Mouse (Mus musculus) 3134 (cell line): ENCODE data around the gene Utp18.
"Not testable (repeated sequence)": the region's sequence is repeated elsewhere in the genome, so short reads cannot be mapped to it uniquely, and the experiment has no call there.

ENCODE experiments used
- DNase-seq: peaks from one replicate; pipeline ENCODE4 v3.0.0-alpha.2; 2011; ENCODE audit warnings: low spot score; ENCODE audit not compliant: insufficient read length; ENCODE audit errors: extremely low read depth

Gene Utp18

DNA sequence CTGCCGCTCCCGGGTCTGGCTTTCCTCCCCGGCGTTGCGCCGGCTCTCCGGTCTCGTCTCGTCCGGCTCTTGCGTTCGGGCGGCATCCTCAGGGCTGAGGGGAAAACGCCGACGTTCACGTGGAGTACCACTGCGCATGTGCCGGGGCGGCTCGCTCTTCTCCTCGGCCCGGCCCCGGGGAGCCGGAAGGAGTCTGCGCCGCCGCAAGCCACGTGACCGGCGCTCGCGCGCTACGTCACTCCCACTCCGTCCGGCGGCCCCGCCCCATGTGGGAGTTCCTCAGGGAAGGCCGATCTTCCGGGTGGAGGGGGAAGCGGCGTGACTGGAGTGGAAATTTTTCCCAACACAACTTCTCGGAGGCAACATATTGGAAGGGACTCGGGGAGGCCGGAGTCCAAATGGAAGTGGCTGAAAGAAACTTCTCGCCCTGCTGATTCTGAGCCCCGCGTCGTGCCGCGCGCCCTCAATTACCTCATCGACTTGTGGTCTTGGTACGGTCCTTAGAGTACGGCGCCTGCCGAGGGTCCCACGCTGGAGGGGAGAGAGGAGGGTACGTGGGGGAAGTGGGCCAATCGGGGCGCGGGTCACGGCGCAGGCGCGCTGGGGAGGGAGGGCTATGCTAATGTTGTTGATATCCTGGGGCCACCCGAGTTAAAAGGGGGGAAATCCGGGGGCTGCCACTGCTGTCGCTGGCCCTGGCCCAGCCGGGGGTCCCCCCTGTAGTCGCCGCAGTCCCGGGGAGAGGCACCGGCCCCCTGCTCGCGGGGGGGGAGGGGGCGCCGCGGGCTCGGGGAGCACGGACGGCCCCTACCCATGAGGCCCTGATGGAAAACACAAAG lies at the start of gene Utp18, which contains the start of gene Mbtd1:
Gene Utp18 (minus strand): TSS at position 195 of the 839 bp plus-strand sequence.
Gene Mbtd1 (plus strand): TSS at position 281 of the 839 bp plus-strand sequence.
- DNase-seq: peak; percentile 98

DNA sequence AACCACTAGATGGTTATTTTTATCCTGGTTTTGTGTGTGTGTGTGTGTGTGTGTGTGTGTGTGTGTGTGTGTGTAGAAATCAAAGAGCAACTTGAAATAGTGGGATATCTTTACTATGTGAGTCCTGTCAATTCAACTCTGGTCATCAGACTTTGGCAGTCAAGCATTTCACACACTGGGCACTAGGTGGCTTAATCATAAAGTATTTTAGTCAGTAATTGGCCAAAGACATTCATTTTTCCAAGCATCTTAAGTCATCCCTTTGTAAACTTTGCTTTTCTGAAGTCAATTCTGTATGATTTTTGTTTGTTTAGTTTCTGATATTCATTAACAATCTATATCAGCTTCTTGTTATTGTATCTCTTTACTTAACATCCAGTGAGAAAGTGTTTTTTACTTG lies 43.5 kb upstream of the Utp18 start:
- no peak for DNase-seq

DNA sequence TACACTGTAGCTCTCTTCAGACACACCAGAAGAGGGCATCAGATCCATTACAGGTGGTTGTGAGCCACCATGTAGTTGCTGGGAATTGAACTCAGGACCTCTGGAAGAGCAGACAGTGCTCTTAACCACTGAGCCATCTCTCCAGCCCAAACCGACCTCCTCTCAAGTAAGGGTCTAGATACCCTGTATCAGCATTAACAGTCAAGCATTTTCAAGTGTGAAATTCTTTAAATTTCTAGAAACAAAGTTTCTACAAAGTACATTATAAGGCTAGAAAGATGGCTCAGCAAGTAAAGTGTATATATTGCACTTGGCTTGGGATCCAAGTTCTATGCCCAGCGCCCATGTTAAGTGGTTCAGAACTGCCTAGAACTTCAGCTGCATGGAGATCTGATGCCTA lies 29.5 kb upstream of the Utp18 start:
- not testable (repeated sequence) for DNase-seq

DNA sequence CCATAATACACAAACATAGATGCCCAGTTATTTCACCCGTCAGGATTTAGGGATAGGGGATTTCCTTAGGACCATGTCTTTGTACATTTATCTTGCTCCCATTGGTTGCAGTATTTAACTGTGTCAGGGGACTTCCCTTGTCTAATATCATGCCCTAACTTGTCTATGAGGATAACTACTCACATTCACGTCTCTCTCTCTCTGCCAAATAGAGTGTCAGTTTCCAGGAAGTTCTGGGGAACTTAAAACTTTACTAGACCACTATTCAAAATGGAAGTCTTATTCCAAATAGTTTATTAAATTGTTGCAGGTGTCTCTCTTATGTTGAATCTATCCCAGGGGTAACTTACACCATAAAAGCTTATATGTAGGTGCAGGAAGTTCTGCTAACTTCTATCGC lies 26.0 kb upstream of the Utp18 start:
- DNase-seq: no peak

DNA sequence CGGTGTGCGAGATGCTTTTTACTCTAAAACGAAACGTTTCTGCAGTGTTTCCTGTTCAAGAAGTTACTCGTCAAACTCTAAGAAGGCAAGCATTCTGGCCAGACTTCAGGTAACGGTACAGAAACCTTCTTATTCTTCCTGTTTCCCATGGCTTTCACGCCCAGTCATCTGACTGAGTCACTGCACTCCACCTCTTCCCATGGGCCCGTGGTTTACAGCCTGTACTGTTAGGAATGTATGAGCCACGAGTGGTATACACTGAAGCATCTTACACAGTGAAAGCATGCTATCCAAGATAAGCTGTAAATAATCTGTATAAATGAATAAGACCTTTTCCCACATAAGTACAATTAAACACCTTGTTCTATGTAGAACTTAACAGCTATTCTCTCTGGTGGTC lies 23.3 kb upstream of the Utp18 start:
- DNase-seq: peak; percentile 52

DNA sequence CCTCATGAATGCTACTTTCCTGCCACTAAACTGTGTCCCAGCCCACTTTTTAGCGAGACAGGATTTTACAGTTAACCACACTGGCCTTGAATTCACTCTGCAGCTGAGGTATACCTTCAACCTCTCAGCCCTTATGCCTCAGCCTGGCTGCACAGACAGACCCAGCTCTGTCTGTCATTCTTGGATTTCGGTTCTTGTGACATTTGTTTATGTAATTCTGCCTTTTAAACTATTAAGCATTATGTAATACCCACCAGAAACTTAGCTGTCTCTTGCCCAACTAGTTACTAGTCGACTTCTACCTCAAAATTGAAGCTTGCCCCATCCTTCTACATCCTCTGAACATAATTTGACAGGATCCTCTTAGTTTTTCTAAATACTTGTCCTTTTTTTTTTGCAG lies 22.3 kb upstream of the Utp18 start:
- no peak for DNase-seq

DNA sequence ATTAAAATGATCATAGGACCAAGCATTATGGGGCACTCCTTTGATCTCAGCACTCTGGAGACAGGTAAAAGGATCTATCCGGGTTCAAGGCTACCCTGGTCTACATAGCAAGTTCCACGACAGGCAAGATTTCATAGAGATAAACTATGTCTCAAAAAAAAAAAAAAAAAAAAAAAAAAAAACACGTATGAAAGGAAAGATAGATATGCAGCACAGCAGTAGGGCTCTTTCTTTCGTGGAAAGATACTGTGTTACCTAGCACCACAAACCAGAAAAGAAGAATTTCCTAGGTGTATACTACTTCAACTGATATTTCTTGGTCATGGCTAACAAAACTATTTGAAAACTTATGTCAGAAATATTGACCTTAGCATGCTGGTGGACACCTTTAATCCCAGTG lies 21.3 kb upstream of the Utp18 start:
- no peak for DNase-seq

DNA sequence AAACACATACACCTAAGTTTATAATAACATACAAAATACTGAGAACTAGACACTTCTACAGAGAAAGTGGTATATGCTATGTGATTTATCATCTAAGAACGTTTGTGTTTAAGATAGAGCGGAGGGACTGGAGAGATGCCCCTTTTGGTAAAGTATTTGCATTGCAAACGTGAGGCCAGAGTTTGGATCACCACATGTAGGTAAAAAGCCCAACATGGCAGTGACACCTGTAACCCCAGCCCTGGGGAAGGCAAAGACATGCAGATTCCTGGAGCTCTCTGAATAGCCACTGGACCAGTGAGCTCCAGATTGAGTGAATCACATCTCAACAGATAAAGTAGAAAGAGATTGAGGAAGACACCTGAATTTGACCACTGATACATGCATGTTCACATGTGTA lies 12.2 kb upstream of the Utp18 start:
- DNase-seq: no peak

DNA sequence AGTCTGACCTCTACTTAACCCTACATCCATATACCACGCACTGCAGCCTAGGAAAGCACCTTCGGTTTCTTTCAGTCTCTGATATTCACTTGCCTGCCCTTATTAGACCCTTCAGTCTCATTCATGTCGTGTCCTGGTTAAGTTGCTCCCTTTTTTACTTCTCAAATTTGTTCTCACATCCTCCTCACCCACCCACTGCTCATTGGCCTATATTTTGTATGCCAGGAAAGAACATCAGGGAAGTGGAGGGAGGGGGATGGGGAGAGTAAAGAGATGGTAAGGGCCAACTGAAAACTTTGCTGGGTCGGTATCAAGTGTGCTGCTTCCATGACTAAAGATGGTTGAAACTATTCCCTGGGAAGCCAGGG lies 1.5 kb upstream of the Utp18 start:
- no peak for DNase-seq

DNA sequence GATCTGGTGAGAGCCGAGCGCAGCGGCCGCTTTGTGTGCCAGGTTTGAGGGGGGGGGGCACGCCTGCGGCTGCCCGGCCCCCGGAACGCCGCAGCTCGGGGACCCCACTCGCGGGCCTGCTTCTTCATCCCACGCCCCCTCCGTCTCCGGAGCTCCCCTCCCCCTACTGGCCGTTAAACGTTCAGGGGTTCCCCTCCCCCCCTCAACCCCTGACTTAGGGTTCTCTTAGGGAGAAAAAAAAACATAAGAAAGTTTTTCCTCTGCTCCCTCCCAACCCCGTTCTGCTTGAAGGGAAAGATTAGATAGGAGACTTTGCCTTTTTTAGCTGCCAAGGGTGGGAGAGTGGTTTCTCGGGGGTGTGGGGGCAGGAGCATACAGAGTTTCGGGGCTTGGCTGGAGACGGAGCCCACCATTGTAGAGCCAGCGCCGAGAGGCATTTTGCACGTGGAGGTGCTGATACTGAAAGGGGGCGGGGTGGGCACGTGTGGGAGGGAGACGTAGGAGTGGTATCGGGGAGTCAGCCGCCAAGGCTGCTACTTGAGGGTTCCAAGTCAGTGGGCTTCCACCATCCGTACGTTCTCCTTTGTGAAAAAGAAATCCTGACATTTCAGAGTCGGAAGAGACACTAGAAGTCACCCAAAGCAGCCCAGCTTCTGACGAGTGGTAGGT lies 979 bp upstream of the Utp18 start:
- peak; percentile 45 for DNase-seq

DNA sequence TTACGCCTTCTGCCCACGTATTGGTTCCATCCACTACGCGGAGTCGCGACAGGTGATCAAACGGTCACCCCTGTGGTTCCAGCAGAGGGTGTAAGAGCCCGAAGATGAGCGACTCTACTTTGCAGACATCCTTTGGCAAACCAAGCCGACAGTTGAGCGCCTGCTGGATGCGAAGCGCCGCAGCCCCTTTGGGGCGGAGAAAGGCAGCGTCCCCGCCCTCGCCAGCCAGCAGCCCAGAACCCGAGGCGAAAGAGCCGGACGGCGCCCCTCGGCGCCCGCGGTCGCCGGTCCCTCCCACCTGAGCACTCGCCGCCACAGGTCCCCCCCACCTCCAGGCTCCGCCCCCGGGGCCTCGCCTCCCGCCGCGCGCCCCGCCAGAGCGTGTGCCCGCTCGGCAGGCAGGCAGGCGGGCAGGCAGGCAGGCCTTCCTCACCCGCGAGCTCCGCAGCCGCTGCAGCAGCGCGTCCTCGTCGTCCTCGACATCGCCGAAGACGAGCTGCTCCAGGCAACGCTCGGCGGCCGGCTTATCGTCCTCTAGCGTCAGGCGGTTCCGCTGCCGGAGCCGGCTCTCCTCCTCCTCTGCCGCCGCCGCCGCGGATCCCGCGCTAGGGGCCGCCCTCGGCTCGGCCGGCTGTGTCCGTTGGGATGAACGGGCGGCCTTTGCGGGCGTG lies 530 bp downstream of the Utp18 start:
- DNase-seq: peak; percentile 89

DNA sequence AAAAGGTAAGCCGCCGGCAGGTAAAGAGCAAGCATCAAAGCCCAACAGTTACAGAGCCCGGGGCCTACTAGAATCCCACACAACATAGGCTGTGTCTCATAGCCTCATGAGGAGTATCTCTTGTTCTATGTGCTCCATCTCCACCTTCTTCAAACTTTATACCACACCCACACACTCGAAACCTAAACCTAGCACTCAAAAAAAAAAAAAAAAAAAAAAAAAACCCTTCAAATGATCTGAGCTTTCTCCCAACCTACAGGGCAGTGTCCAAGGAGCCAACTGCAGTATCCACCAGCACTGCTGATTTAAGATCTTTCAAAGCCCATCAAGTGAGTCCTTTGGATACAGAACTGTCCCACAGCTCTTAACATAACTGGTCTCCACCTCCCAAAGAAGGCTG lies 1.5 kb downstream of the Utp18 start:
- DNase-seq: no peak

DNA sequence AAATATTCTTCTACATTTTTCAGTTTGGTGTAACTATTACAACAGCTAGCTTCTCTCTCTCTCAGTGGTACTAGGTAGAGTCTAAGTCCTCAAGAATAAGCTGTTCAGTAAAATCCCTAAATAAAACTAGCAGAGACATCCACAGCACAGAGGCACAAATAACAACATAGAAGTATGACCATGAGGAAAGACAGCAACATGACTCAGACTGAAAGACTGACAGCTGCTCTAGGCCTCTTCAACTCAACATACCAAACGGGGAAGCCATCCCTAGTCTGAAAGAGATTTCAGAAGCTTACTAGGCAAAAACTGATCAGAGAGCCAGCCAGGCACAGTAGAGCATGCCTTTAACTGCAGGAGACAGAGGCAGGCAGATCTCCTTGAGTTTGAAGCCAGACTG lies 22.9 kb downstream of the Utp18 start:
- no peak for DNase-seq

DNA sequence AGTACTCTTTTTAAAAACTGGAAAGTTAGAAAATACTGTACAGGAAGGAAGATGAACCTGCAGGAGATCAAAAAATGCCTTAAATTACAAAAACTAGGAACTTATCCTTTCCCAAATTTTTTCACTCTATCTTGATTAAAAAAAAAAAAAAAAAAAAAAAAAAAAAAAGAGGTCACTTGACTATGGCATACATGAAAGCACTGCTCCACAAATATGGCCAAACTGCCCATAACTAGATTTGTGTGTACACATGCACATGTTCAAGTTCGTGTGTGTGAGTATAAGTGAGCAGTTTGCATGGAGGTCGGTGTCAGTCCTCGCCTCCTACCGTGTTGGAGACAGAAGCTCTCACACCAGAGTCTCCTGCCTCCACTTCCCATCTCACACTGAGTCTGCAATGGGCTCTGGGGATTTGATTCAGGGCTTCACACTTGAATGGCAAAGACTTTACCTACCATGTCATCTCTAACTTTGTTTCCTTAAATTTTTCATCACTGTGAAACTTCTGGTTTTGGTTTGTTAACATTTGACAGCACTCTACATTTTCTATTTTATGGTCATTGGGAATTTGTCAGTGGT lies 23.4 kb downstream of the Utp18 start:
- DNase-seq: no peak

DNA sequence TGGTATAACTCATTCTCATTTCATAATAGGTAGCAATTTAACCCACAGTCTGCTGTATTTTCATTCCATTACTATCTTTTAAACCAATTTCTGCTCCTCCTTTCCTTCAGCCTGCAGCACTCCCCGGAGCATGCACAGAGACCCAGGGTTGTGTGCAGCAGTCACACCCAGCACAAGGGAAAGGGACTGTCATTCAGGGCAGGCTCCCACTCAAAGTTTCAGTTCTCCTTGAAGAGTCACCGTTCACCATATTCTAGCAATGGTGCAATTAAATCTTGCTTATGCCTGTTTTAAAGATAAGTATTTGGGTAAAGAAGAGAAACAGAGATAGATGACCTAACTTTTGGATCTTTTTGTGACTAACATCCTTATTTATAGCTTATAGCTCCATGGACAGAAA lies 24.4 kb downstream of the Utp18 start:
- DNase-seq: no peak

DNA sequence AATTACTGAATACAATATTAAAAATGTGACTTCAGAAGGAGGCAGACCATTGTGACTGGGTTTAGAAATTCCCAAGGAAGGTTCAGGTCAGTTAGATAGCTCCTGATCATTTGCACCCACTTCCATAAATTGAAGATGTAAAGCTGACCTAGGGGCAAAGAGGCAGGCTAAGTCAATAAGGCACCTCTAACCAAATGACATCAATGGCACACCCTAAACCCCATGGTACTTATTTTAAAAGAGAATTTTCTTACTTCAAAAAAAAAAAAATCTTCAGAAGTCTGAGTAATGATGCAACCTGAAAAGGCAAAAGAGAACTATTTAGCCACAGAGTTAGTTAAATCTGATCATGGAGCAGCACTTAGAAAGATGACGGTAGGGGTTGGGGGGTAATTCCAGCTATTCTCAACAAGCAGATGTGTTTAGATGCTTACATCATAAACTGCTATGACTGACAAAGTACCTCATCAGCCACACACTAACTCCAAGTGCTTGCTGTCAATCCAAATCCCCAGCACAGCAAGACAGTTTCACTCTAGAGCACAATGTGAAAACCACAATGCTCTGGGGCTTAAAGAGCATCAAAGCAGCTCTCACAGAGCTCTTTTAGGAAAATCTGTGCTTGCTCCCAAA lies 24.9 kb downstream of the Utp18 start:
- no peak for DNase-seq

DNA sequence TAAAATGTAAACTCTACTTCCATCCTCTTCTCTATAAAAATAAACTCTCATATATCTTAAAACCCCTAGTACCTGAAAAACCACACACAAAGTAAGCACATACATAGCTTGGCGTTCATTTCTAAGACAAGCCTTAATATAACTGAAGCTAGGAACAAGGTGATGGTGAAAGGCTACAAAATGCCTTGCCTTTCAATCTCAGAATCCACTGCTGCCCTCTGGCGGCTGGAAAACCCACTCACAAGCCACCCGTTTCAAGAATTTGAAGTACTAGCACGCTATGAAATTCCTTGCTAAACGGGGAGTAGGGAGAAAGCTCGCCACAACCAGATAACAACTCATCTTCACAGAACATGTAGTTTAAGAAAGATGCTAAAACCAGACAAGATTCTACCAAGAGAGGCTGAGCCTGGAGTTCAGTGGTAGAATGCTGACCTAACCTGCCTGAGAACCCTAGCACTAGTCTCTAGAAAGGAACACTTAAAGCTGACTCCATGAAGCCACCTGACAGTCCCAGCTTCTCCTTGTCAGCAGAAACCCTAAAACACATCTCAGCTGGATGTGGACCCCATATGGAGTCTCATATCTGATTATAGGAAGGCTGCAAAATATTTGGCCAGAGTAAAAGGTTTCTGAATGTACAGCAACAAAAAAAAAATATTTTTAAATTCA lies 29.1 kb downstream of the Utp18 start:
- peak; percentile 10 for DNase-seq

DNA sequence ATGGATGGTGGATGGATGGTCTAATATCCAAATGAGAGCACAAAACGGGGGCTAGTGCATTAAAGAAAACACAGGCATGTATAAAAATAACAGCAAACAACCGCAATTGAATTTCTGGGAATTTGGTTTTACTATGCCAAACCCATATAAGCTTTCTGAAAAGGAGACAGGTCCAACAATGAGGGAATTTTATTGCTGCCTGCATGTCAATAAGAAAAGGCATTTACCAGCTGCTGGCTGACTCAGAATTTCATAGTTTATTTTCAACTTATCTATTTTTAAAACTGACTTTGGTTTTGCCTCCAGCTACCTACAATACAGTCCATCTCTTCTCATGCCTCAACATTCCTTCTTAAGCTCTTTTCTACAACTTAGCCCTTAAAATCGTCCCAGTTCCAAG lies 33.0 kb downstream of the Utp18 start:
- DNase-seq: no peak

DNA sequence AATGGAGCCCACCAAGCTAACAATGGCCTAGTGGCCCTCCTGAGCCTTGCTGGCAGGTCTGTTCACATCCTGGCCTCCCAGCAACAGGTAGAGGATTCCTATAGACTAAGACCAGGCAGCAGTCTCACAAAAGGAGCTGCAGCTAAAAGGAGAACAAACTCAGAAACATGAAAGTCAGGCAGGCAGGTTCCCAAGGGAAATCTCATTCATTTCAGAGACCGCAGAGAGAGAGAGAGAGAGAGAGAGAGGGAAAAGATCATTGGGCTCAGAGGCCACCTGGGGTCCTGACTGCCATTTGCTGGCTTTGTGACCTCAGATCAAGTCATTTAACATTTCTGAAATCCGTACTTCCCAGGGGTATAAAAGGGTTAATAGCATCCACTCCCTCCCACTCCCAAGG lies 38.2 kb downstream of the Utp18 start:
- DNase-seq: no peak

DNA sequence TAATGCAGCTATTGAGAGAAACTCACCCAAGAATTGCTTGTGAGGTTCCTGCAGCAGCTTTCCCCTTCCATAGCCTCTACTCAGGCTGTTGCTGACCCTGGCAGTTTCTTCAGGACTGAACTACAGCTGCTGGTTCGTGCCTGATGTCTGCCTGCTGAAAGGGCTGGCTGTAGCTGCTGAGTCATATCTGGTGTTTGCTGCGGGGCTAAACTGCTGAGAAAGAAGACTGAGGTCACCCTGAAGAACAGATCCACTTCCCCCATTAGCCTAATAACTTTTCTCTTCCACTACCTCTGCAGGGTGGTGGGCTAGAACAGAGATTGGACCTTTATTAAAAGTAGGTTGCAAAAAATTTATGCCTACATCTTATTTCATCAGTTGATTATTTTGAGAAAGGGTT lies 49.8 kb downstream of the Utp18 start:
- no peak for DNase-seq
